Mouse (Mus musculus): ENCODE measurements at regions not wholly inside any gene's neighbourhood (a gene's known extent, or its start where the extent isn't known, plus 50 kb on each side); places are given as distances from the start of the nearest gene placed in this dataset.

DNA sequence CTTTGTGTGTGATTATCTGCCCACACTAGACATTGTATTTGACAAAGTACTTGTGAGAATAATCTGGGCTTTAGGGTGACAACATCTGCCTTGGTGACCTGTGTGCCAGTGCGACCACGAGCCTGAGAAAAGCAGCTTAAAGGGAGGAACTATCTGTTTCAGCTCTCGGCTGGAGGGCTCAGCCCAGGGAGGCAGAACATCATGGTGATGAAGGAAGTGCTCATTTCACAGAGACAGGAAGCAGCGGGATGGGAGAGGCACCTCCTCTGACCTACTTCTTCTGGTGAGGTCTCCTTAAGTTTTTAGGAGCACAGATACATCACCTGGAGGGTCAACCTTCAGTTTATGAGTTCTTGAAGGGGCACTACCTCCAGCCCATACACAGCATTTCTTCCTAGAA lies 89.8 kb downstream of the Kif26a start:
- DNase-seq: no peak

DNA sequence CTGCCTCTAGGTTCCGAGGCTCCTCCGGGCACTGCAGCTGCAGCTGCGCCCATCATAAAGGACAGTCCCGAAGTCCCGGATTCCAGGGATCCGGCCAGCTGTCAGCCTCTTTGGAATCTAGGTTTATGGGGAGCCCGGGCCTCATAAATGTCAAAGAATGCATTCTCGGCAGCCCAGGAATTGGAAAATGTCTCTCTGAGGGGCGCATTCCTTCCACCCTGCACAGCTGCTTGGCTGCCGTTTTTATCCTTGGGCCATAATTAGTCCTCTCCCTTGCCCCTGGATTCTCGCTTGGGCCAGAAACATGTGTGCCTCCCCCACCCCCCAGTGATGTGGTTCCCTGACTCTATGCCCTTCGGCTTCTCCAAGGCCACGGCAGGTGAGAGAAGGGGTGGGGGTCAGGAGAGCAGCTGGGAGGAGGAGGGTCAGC lies 91.1 kb downstream of the Kif26a start:
- no peak for DNase-seq

DNA sequence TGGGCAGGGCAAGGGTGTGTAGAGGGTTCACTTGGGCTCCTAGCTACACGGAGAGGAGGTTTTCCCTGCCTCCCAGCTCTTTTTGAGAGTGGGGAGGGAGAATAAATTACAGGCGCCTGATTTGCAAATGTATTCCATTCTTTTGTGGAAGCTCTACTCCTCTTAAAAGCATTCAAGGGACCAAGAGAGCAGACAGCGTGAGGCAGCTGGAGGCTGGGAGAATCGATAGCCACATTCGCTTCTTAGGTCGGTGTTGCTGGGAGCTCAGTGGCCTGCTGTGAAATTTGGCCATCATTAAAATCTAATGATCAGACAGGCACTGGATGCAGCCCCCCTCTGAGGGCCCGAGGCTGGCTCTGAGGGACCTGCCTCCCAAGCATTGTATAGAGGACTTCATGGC lies 92.8 kb downstream of the Kif26a start:
- no peak for DNase-seq

DNA sequence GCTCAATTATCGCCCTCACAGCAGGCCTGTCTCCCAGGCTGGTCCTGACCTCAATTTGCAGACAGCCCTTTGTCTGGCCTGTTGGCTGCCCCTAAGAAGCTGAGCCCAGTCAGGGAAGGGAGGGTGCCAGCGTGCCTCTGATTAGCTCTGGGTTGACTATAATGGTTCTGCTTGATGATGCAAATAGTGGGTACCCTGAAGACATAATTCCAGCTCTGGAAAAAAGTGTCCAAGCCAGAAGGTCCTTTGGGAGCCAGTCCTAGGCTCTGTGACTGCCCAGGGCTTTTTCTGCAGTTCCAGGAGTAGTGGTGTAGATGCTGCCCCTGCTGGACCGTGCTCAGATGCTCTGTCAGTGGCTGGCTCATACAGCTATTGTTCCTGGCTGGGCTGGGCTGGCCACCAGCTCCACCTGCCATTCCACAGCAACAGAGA lies 95.7 kb downstream of the Kif26a start:
- no peak for DNase-seq

DNA sequence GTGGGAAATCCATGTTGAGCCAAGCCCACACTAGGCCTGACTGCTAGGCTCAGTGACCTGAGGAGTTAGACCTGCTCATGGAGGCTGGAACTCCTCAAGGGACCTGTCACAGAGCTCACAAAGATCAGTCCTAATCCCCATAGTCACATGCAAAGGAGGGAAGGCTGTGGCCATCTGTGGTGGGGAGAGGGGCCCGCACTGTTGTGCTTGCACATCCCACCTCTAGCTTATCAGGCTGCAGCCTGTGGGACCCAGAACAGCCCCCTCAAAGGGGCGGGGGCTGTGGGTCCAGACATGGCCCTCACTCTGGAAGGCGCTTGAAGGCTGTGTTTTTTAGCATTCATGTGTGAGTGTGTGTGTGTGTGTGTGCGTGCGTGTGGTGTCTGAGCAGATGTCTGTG lies 97.2 kb downstream of the Kif26a start:
- DNase-seq: no peak

DNA sequence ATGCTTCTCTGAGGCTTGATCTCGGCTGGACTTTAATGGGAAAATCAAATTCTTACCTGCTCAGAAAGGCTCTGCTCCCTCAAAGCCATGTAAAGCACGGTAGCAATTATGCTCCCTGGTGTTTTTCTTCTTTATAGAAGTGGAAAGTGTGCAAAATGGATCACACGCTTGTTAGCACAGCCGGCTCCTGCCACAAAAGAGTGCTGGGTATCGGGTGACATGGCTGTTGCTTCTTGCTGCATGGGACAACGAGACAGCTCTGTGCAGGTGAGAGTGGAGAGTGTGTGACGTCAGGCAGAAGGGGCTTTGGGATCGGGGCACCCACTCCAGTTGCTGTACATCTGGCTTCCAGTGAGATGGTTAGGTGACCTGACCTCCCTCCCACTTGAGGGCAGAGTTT lies 104.9 kb downstream of the Kif26a start:
- no peak for DNase-seq

DNA sequence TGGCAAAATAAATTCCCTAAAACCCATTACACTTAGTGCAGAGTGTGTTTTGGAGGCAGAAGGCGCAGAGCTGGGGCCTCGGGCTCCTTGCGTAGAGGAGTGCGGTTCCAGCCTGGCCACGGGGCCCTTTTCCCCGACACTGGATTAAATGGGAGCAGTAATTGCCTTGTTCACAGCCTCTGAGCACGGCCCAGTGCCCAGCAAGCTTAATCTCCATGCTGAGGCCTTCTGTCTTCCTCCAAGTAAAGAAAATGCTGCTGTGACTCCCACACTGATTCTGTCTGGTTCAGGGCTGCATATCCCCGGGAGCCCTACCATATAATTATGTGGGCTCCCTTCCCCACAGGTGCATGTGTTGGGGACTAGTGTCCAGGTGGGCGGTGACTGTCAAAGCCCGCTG lies 107.5 kb downstream of the Kif26a start:
- DNase-seq: no peak

DNA sequence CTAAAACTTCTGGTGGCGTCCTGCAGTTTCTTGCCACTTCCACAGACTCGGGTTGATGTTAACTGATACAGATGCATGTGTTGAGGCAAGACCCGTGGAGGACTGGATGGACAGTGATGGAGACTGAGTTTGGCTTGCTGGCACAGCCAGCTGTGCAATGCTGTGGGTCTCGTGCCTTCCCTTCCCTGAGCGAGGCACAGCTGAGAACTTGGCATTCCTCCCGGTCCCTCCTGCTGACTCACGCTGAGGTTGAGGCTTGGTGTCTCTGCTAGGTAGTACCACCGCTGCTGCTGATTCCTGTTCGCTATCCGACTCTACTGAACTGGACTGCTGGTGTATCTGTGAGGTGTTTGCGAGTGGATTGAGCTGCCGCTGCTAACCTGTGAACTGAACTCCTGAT lies 109.2 kb downstream of the Kif26a start:
- no peak for DNase-seq

DNA sequence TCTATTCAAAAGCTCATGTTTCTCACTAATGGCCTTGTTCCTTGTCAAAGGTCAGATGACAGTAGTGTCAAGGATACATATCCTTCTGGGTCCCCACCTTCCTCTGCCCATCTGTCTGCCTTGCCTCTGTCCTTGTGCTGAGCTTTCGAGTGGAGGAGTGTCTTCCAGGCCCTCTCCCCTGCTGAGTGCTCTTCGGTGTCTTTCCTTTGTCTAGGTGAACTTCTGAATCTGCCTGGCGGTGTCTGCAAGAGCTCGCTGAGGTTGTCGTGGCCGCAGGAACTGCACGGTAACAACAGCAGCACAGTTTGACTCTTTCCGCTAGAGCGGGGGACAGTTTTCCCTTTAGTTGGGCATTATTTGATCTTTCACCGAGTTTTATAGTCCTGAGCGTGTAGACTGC lies 111.7 kb downstream of the Kif26a start:
- no peak for DNase-seq

DNA sequence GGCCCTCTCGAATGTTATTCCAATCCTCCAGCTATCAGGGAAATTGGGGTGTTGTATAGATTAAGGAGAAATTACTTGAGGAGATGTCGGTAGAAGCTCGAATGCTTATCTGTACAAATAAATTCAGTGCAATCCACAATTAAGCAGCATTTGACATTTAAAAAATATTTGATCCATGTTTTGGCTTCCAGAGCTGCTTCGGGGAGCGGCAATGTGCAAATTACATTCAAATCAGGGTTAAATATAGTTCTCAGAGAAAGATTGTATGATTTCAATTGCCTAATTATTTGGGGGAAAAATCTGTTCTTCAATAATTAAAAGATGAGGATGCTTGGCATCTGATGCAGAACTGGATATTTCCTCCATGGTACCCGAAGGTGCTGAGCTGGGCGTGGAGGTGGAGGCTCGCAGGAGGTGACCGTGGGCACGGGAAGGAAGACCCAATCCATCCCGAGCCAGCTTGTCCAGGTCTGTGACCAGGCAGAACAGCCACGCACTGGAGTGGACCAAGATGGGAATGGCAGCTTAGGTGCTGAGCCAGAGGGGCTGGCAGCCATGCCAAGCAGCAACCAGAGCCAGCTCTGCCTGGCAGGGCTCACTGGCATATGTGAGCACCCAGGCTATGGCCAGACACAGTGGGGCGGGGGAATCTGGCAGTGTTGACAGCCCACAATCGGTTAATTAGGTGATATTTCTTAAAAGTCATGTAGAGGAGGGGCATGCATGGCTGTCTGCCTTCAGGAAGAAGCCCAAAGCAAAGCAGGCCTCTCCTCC lies 117.5 kb downstream of the Kif26a start:
- DNase-seq: no peak

DNA sequence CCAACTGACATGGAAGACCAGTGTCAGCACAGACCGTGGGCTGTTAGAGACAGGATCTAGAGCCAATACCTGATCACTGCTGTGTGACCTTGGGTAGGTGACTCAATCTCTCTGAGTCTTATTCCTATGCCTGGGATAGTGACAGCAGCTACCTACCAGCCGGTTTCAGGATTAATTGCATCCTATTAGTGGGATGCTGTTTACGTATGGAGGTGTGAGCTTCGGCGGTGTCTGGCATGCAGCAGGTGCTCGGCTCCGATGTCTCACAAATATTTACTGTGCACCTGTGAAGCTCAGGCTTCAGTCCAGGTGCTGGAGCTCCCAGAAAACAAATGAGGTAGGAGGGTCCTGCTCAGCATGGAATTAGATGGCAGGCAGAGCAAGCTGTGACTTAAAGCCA lies 118.2 kb downstream of the Kif26a start:
- DNase-seq: no peak

DNA sequence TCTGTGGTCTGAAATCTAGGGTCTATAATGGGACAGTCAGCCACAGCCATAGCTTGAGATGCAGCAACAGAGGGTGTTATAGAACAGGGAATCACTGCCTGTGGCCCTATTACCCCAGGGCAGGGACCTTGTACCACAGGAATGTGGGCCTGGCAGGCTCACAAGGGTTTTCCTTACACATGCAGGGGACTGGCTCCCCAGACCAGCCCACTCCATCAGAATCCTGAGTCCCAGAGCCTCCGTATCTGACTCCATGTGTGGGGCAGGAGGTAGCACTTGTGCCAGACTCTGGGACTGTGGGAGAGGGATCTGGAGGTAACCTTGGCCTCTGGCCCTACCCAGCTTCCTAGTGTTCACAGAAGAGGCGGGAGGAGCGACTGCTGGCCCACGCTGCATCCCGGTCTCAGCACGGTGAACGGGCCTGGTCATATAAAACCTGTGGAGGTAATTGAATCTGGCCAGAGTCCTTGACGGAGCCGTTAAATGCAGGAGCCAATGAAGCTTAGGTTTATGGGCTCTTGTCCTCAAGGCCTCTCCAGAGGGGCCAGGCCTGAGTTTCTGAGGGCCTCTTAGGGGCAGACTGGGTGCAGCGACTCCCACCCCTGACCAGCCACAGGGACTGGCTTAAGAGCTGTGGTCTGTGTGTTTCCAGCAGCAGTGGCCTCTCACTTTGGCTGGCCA lies 119.4 kb downstream of the Kif26a start:
- no peak for DNase-seq

DNA sequence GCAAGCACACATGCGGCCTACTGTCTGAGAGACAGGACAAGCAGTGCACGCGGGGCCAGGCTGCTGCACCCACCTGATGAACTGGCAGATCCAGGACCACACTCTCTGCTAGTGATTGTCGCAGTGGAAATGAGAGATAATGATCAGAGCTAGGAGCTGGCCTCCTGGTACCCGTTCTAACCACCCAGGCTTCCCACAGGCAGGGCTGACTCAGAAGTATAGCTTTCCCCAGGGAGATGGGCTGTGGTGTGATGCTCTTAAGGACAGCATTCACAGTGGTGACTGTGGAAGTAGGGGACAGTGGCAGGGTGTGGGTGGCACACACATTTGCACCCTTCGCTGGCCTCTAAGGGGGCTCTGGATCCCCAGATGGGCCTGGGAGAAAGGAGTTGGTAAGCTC lies 128.0 kb downstream of the Kif26a start:
- no peak for DNase-seq

DNA sequence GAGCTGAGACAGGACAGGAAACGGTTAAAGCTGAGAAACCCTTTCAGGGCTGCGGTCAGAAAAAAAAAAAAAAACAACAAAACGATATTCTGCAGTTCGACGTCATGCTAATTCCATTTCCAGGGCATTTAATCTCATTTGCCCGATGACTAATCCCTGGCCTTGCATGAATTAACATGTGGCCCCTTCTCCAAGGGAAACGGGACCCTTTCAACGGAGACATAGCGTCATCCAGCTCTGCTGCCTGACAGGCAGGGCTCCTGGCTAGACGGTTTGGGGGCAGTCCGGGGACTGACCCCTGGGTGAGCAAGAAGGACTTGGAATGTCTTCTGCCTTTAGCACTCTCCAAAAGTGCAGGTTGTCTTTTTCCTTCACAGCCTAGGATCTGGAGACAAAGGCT lies 128.7 kb downstream of the Kif26a start:
- DNase-seq: no peak

DNA sequence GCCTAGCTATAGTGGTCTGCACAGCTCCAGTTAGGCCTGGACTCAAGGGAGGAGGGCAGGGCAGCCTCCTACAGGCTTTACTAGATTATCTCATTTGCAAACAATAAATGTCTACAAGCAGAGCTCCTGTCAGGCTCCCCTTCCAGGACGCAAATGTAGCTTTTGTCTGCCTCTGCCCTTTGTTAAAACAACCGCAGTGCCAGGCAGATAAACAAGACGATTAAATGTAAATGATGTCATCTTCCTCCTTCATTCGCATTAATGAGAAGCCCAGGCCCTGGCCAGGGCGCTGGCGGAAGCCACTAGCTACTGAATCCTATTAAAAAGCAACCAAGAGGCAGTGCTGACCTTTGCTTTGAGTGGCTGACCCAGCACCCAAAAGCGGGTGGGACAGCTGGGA lies 130.6 kb downstream of the Kif26a start:
- DNase-seq: no peak

DNA sequence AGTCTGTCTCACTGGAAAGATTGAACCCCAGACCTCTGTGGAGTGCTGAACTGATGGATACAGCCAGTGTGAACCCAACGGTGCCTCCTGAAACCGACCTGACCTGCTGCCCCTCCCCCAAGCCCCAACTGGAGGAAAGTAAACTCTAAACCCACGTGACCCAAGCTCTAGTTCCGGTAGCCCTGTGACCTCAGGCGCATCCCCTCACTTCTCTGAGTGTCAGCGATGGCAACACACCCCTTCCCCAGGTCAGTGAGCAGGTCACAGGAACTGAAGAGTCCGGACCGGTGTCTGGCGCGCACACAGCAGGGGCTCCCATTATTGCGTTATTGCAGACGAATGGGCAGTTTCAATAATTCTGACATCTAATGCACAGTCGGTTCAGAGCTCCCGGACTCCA lies 131.5 kb downstream of the Kif26a start:
- no peak for DNase-seq

DNA sequence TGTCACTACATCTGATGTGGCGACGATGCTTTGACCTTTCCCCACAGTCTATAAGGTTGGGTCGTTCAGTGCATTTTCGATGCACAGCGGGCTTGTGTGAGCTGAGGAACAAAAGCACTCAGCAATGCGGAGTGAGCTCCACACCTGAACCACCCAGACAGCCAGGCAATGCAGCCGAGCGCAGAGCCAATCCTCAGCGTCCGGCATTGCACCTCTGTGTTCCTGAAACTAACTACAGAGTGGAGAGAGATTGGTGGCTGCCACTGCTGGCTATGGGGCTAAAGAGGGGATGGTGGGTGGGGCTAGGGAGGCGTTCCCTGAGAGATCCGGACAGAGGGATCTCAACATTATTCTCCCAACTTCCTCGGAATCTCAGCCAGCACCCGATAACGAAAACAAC lies 139.1 kb downstream of the Kif26a start:
- no peak for DNase-seq

DNA sequence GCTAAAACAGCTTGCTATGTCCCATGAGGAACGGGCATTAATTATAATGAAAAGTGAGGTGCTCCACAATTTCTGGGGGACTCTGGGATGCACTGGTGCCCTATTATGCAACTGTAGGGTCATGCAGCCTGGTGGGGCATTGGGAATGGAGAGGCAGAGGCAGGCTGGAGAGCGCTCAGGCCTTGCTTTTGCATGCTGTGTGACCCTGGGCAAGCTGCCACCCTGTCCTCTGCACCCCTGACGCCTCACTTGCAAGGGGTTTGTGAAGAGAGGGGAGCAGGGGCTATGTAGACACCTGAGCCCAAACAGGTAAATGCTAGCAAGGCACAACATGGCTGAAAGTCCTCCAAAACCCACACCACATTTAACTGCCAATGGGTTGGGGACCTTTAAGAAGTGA lies 142.8 kb downstream of the Kif26a start:
- DNase-seq: no peak

DNA sequence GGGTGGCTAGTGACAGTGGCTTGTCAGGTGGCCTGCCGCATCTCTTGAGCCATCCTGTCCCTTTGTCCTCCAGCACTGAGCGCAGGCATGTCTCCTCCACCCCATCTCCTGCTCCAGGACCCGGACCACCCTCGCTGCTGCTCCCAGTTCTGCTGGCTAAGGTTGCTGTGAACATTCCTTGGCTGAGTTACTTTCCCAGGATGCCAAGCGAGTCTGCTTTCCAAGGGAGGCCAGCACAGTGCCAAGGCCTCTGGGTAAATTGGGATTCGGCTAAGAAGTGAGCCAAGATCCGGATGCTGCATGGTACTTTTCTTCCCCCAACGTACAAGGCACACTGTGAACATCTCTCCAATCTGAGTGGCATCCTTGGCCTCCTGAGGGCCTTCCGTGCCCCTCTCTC lies 144.3 kb downstream of the Kif26a start:
- DNase-seq: no peak

DNA sequence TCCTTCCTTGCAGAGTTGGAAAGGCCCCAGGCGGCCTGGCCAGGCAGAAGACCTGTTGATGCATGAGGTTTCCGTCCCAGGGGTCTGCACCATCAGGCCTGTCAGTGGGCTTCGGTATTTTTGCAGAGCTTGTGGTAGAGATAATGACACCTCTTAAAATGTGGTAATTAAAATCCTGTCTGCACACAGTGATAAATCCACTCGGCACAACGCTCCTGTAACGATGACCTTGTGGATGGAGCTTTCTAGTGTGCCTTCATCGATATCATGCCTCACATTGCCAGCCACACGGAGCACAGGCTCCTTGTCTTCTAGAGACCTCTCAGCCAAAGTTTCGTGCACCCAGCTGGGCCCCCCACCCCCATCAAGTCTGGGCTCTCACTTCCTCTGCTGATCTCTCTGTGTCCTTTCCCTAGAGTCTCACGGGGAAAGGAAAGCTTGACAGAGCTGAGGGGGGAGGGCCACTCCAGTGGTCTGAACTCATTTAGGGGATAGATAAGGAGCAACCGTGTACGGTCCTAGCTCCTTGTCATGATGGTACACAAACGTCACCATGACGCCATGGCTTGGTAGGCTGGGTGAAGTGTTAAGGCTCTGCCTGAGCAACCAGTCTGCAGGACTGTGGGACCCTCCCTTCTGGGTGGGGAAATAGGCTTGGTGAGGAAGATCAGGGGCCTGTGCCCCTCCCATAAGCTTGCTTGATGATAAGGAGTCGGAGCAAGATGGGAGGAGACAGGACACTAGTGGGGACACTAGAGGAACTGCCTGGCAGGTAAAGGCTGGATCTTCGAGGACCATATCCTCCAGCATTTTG lies 145.9 kb downstream of the Kif26a start:
- no peak for DNase-seq

DNA sequence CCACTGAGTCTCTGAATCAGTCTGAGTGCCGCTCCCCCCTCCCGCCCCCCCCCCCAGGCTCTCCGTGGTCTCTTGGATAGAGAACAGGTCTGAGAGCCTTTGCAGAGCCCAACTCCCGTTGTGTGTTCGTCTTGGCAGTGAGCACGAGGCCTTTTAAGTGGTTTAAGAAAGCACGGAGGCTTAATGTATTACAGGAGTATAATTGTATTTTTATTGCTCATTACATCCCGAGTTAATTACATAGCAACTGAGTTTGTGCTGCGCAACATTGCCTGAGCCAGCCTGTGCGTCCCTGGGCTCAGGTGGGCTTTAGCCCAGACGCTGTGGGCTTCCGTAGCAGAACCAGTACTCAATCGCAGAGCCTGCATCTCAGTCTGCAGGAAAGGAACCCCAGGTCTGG lies 147.1 kb downstream of the Kif26a start:
- no peak for DNase-seq

DNA sequence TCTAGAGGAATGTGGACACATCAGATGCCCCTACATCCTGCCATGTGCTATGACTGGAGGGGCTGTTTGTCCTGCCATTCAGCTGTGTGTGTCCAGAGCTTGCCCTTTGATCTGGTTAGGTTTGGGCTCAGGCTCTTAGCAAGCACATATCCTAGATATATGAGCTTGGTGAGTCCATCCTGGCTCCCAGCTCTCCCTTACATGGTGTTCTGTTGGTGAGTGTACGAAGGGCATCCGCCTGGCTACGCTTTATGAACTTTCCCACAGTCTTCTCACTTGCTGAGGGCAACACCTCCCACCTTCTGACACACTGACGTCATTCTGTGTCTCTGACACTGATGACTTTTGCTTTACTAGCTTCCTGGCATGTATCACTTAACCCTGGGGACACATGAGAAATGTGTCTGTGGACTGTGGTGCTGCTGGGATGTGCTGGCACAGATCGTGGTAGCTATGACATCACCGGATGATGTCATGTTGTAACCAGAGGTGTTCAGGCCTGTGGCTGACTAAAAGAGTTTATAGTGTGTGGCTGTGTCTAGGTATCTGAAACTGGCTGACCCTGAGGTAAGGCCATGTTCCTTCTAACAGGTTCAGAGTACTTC lies 149.4 kb downstream of the Kif26a start:
- no peak for DNase-seq

DNA sequence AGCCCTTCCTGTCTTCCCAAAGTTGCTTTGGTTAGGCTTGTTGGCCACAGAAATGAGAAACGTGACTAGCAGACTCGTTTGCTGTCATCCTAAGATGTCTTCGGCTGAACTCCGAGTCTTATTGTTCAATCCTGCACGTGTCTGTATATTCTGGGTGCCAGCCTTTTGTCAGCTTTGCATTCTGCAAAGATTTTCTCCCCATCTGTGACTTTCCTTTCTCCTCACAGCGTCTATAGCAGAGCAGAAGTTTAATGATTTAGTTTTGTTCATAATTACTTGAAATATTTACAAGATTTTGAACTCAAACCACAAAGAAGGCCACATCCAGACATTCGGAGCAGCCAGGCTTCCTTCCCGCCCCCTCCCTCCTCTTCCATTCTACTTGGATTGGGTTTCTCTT lies 152.5 kb downstream of the Kif26a start:
- DNase-seq: no peak

DNA sequence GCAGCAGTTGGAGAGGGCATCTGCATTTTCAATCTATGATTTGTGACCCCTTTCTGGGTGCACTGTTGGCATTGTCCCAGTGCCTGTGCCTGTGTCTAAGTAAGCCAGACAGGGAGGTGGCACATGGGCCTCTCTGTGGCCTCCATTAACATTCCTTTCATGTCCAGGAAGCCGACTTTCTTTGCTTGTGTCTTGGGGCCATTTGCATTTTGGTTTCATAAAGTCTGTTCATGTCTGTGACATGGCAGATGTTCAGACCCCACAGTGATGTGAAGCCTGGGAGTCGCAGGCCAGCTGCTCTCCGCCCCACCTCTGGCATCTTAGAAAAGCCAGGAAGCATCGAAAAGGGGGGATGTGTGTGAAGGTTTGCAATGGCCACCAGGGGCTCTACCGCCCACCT lies 153.1 kb downstream of the Kif26a start:
- DNase-seq: no peak
